Mouse (Mus musculus) kidney, adult 2 months (tissue): Measurements from ENCODE around the gene Tox4.
"Not testable (repeated sequence)": the region's sequence is repeated elsewhere in the genome, so short reads cannot be mapped to it uniquely, and the experiment has no call there.

ENCODE experiments used
- CTCF ChIP-seq: fragments of 200-500 bp; conservative IDR thresholded peaks from 2 replicates; pipeline ENCODE4 v1.5.1; 2011; ENCODE audit warnings: low read depth, mild to moderate bottlenecking, control low read depth, low read length, moderate library complexity, mixed read lengths; ENCODE audit not compliant: insufficient read depth, insufficient read length
- POLR2A ChIP-seq: fragments of 200-500 bp; IDR thresholded peaks from one replicate; pipeline ENCODE4 v1.6.1; 2011; ENCODE audit warnings: low read depth, low read length, control low read depth

DNA sequence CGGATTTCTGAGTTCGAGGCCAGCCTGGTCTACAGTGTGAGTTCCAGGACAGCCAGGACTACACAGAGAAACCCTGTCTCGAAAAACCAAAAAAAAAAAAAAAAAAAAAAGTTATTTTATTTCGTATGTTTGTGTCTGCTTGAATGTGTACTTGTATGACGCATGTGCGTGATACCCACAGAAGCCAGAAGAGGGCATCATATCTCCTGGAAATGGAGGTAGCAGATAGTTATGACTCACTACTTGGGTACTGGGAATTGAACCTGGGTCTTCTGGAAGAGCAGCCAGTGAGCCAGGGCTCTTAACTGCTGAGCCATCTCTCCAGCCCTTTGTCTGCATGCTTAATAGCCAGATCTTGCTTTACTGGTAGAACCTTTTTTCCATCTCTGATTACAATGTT is 31.4 kb downstream of the Tox4 start:
- not testable (repeated sequence) for TF ChIP-seq CTCF, POLR2A
